Mouse (Mus musculus) right cerebral cortex, postnatal 25 days (tissue): Measurements from ENCODE around the gene Mrpl43.

Experiments used
- DNase-seq: peaks from one replicate; pipeline ENCODE4 v3.0.0; 2022

The Mrpl43 gene

GRCm38 (mm10) chr19:45007021-45007420, 779 bp upstream of the Mrpl43 start:
- no peak for DNase-seq

- no peak for DNase-seq
Observed at GRCm38 (mm10) chr19:45005444-45005843, 798 bp downstream of the Mrpl43 start, which contains the start of gene Twnk. Gene Twnk (plus strand): TSS chr19:45005663.

GRCm38 (mm10) chr19:45003740-45004516, 2.3 kb downstream of the Mrpl43 start:
- DNase-seq = no peak

DNA sequence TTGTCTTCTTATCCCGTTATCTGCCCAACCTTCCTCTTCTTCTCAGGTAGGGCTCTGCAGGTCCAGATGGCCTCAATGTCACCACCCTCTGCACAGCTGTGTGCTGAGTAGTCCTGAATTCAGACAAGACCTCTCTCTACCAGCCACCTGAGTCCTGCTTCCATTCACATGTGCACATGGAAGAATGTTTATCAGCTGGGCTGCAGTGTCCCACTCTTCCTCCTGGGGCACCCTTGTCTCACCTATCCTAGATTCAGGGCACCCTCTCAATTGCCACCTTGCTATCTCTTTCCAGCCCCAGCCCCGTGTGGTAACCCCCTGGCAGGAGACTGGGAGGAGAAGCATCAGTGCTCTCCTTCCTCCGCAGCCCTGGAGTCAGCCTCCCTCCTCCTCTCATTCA, 3.9 kb downstream of the Mrpl43 start:
- no peak for DNase-seq

DNA sequence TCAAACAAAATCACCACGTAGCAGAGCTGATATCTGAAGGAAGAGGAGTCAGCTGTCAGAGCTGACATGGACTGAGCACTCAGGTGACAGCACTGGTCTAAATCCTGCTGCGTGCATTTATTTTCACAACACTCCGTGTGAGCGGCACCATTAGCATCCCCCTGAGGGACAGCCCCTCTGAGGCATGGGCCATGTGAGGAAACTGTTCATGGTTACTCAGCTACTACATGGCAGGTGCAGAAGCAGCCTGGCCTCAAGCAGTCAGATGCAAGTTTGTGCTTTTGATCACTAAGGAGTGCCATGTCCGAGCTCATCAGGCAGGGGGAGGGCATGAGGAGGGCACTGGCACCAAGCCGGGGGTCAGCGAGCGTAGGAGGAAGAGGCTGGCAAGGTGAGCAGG, 6.6 kb downstream of the Mrpl43 start:
- DNase-seq = no peak

- DNase-seq = no peak
Observed at GRCm38 (mm10) chr19:44997786-44998185, 8.5 kb downstream of the Mrpl43 start.

DNA sequence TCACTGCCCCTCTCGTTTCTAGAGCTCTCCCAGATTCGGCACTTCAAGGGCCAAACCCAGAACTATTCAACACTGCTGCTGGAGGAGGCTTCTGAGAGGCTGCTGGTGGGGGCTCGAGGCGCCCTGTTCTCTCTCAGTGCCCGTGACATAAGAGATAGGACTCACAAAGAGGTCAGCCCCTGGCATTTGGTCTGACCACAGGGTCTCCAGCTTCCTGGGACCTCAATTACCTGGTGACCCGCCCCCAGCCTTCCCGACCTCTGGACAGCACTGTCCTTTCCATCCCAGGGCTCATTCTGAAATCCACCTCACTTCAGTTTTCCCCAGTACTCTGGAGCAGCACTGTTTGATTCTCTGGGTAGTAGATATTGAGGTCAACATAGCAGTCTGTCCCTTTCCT, 13.5 kb downstream of the Mrpl43 start:
- no peak for DNase-seq

GRCm38 (mm10) chr19:44992246-44992645, 14.0 kb downstream of the Mrpl43 start:
- no peak for DNase-seq

GRCm38 (mm10) chr19:44991031-44991430, 15.2 kb downstream of the Mrpl43 start:
- no peak for DNase-seq

DNA sequence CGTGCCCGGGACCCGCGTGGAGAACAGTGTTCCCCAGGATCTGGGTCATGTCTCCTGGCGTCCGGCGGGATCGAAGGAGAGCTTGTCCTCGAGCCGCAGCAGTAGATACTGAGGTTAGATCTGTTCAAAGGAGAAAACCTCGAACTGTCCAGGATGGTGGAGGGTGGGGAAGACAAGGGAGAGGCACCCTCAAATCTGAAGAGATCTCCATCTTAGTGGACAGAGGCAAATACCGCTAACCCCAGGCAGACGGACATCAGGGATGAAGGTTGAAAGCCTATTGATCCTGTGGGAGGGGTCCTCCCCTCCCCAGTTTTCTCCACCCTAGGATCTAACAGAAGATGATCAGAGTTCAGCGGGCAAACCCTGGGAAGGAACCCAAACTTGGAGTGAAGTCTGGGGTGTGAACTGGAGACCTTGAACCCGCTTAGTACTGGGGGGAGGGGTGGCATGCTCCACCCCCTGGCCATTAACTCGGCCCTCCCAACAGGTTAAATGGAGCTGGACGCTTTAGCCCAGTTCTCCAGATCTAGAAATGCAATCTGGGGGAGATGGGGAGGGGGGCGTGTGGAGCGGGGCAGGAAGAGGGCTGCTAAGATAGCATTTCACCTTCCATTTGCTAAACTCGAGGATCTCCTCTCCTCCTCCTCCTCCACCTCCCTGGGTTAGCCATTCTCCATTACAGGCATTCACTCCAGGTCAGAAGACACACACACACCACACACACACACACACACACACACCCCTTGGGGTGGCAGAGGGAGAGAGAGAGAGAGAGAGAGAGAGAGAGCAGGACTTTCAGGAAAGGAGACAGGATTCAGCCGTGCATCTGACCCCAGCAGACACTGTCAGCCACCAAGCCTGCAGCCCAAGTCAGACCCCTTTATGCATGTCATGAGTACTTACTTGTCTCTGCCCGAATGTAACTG, 16.4 kb downstream of the Mrpl43 start:
- no peak for DNase-seq

- peak; percentile 40 for DNase-seq
Observed at GRCm38 (mm10) chr19:44988831-44989566, 17.2 kb downstream of the Mrpl43 start, which contains the start of gene Sema4g. Gene Sema4g (plus strand): TSS chr19:44989101.

DNA sequence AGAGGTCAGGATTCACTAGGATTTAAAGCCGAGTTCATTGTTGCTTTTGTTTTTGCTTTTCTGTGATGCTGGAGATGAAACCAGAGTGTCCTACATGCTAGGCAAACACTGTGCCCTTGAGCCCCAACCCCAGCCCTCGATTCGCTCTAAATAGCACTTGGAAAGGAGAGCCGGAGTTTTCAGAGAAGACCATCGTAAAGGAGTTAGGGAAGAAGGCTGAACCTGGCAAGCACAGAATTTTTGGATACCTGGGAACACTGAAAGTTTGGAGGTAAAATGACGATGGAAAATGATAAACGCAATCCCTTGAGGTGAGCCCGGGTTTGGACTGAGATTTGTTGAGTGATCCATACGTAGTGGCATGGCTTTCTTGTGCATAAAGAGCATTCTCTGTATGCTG, 17.9 kb downstream of the Mrpl43 start:
- no peak for DNase-seq

- DNase-seq = peak; percentile 54
Observed at GRCm38 (mm10) chr19:44987851-44988250, 18.4 kb downstream of the Mrpl43 start.

DNA sequence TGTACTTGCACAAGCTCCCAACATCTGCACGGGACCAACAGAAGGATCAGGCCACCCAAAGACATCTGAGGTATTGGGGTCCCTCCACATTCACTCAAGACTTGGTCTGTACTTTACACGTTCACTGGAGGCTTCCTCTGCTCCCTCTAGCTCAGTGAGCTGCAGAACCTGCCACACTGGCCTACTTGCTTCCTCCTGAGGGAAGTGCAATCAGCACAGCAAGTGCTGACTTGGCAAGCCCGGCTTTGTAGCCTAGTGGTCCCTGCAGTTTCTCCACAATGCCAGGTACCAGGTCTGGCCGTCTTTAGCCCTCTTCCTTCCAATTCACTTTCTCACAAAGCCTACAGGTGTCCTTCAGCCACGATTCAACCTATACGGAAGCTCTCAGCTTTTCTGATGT, 19.2 kb downstream of the Mrpl43 start:
- DNase-seq = no peak

DNA sequence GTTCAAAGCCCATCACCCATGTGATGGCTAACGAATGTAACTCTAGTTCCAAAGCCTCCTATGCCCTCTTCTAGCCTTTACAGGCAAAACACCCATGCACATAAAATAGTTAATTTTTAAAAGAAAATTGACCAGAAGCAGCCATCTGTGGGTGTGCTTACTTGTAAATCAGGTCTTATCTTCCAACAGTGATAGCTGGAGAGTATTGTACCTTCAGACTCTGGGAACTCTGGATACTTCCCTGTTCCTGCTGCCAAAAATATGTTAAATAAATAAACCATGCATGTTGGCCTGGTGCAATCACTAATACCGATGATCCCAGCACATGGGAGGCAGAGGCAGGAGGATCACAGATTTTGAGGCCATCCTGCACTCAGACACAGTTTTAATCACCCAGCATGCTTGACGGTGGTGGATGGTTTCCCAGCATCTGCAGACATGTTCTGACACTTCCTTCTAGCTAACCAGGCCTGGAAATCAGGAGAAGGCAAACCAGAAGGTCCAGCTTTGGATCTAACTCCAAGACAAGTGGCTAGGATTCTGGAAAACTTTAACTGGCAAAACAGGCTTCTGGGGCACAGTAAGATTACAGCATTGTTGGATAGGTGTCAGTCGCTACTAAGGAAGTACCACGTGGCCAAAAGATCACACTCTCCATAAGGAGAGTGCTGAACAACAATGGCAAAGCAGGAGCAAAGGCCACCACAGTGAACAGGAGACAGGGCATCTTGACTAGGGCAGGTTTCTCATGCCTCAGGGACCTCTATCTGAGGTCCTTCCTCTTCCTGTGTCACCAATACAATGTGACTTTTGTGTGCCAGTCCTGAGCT, 20.9 kb downstream of the Mrpl43 start:
- no peak for DNase-seq

- DNase-seq = no peak
Observed at GRCm38 (mm10) chr19:44984420-44984819, 21.8 kb downstream of the Mrpl43 start.

GRCm38 (mm10) chr19:44983366-44983765, 22.9 kb downstream of the Mrpl43 start:
- no peak for DNase-seq

DNA sequence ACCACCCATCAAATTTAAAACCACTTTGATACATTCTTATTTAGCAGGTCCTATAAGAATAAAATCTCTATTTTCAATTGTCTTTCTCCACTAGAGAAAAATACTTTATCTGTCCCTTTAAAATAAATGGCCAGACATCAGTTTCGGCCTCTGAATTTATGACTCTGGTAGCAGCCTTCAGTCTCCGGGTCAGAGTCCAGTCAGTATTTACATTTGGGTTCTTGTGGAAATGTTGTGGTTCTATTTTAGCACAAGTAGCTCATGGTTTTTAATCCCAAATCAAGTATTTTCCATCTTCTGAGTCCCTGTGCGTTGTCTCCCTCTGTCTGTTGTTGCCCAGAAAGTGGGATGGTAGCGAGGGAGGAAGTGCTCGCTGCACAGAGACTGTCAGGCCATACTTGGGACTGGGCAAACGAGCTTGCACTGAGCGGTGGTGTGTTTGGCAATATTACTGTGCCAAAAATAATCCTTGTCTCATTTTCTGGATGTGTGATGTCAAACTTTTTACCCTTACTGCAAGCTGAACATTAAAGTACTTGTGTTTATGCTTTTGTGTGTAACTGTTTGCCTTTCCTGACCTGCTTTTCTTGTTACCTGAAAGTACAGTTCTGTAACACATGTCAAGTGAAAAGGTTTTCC, 23.6 kb downstream of the Mrpl43 start:
- no peak for DNase-seq

DNA sequence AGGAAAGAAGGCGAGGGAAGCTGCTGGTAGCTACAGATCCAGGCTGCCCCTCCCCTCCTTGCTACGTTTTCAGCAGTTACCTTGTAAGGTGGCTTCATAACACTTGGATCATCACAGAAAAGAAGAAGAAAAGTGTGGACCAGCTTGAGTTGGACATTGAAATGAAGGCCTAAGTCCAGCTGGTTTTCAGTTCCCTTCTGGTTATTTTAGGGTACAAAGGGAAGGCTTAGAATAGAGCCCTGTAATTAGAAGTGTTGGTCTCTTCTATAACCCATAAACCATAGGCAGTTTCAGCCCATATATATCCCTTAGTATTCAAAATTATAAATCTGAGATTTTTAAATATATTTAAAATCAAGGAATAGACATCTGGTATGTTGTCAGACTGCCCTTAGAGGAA, 25.5 kb downstream of the Mrpl43 start:
- no peak for DNase-seq

DNA sequence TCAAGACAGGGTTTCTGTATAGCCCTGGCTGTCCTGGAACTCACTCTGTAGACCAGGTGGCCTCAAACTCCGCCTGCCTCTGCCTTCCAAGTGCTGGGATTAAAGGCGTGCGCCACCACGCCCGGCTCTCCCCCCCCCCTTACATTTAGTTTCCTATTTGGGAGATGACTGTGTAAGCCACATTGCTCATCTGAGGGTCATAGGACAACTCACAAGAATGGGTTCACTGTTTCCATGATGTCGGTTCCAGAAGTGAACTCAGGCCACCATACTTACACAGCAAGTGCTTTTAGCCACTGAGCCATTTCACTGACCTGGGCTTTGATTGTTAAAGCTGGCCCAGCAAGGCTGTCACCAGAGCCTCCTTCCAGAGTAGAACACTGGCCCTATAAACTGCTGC, 29.1 kb downstream of the Mrpl43 start:
- DNase-seq = no peak

GRCm38 (mm10) chr19:44976636-44977035, 29.6 kb downstream of the Mrpl43 start:
- DNase-seq = no peak

- no peak for DNase-seq
Observed at GRCm38 (mm10) chr19:44968329-44968728, 37.9 kb downstream of the Mrpl43 start.
